Mouse (Mus musculus) ovary, adult 2 months (tissue): ENCODE data around the gene Sstr4. TPM values are rescaled to one million over a fixed set of nuclear protein-coding genes. Genes with fewer than 3 reads are reported as not detected.

Experiments used
- polyA plus RNA-seq: library from polyadenylated mRNA; depleted of rRNA; stranded (reverse); fragments of >200 nt; gene quantifications from 2 replicates; pipeline ENCODE4 v1.2.3, GENCODE M21; 2012; rRNA removed

Gene Sstr4
- polyA plus RNA-seq: 0.98 and 1.4 TPM in 2 replicates

GRCm38 (mm10) chr2:148395131-148396051 is at the start of gene Sstr4:
TSS of gene Sstr4 (plus strand) at chr2:148395344.

GRCm38 (mm10) chr2:148407870-148408760 is 13.0 kb downstream of the Sstr4 start, which contains the start of gene Thbd:
TSS of gene Thbd (minus strand) at chr2:148408188.

DNA sequence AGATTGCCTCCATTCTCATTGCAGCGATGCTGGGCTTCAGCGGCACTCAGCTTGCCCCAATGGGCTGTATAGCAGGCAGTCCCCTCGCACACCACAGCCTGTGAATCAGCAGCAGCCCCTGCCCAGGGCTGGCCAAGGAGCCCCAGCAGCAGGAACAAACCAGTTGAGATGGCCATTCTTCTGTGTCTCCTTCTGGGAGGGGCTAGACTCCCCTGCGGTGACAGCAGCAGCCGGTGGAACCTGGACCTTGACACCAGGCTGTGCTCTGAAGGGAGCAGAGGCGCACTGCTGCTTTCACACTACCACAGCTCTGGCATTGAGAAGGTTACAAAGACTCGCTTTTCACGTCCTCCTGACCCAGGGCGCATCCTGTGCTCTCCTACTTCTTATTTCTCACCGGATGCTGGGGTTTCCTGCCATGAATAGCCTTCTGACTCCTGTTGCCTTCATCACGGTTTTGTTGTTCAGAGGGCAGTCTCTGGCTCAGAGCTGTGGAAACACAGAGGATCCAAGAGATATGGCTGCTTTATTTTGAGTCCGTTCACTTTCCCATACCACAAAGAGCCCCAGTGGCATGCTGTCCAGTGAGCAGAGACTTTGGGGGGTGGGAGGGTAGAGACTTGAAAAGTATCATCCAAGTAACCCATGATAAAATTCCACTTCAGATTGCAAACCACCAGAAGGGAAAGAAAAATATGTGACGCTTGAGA is 48.3 kb downstream of the Sstr4 start, which contains the start of gene Cd93:
Gene Cd93, minus strand, starts transcription at position 315 of the 710 bp plus-strand sequence.

Other genes with a start within 250 kb of the Sstr4 start
- gene Thbd, start 12.8 kb downstream of the Sstr4 start, polyA plus RNA-seq: 68.9 and 71.4 TPM in 2 replicates
- 12.9 and 15.1 TPM in 2 replicates for gene Cd93, start 48.2 kb downstream of the Sstr4 start, polyA plus RNA-seq